Mouse (Mus musculus) forebrain, embryonic 13.5 days (tissue): Measurements from ENCODE around the gene Pacsin2. TPM values are rescaled to one million over a fixed set of nuclear protein-coding genes. Genes with fewer than 3 reads are reported as not detected.

Experiments used
- ATAC-seq: fragments of 200-750 bp; cut with Nextera tagmentation; 2 replicates; pipeline ENCODE4 v1.8.0; 2017
- H3K27ac ChIP-seq: fragments of 300-500 bp; sonication (generic); 2 replicates; pipeline ENCODE4 v1.5.1; 2015; ENCODE audit warnings: inconsistent platforms, mild to moderate bottlenecking, moderate library complexity
- H3K27me3 ChIP-seq: fragments of 300-500 bp; sonication (generic); 2 replicates; pipeline ENCODE4 v1.6.1; 2015; ENCODE audit warnings: mild to moderate bottlenecking, inconsistent platforms
- H3K36me3 ChIP-seq: fragments of 300-500 bp; sonication (generic); 2 replicates; pipeline ENCODE4 v1.6.1; 2015; ENCODE audit warnings: mild to moderate bottlenecking, inconsistent platforms; ENCODE audit not compliant: poor library complexity, severe bottlenecking
- H3K4me1 ChIP-seq: fragments of 300-500 bp; sonication (generic); 2 replicates; pipeline ENCODE4 v1.6.1; 2015; ENCODE audit warnings: inconsistent platforms
- H3K4me2 ChIP-seq: fragments of 300-500 bp; sonication (generic); 2 replicates; pipeline ENCODE4 v1.6.1; 2015; ENCODE audit warnings: inconsistent platforms, mild to moderate bottlenecking, moderate library complexity
- H3K4me3 ChIP-seq: fragments of 300-500 bp; sonication (generic); 2 replicates; pipeline ENCODE4 v1.5.1; 2015; ENCODE audit warnings: mild to moderate bottlenecking, inconsistent platforms
- H3K9ac ChIP-seq: fragments of 300-500 bp; sonication (generic); 2 replicates; pipeline ENCODE4 v1.6.1; 2015; ENCODE audit warnings: mild to moderate bottlenecking, inconsistent platforms
- H3K9me3 ChIP-seq: fragments of 300-500 bp; sonication (generic); replicated peaks from 2 replicates; pipeline ENCODE4 v1.6.1; 2016; ENCODE audit warnings: inconsistent platforms
- WGBS: fragments of 180-500 bp; shearing (Covaris S2); methylation state at CpG from one replicate; pipeline ENCODE4 v1.1.7; 2015; 5-methylcytosine and 5-hydroxymethylcytosine counted together
- polyA plus RNA-seq: library from polyadenylated mRNA; unstranded; fragments of >200 nt; fragmentation: Nextera tagmentation; extraction: Ambion mirVana; gene quantifications from 2 replicates; pipeline ENCODE4 v1.2.1, GENCODE M21; 2015

The Pacsin2 gene
- polyA plus RNA-seq, 1 experiment from 2014 or later = 26.0 TPM

DNA sequence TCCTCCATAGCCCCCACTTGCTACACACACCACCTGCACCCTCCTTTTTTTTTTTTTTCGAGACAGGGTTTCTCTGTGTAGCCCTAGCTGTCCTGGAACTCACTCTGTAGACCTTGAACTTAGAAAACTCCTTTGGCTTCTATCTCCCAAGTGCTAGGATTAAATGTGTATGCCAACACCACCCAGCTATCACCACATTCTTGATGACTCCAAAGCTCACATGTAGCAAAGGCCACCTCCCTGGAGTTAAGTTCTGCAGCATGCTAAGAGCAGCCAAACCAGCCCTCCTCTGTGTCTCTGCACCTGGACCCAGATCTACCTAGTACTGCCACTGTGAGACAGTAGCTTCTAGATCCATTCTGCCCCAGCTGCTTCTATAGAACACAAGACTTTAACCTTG, 6.9 kb downstream of the Pacsin2 start:
- no peak overlapping the region for H3K4me2 ChIP-seq
- WGBS = 95% methylated on average over 1 of the region's 1 CpGs
- H3K9me3 ChIP-seq = no peaks in the 10 kb centered on the region
- no peaks in the 10 kb centered on the region for H3K4me1 ChIP-seq
- no peak overlapping the region for H3K27ac ChIP-seq
- ATAC-seq = no peak
- no peak overlapping the region for H3K4me3 ChIP-seq
- no peaks in the 10 kb centered on the region for H3K36me3 ChIP-seq
- no peaks in the 10 kb centered on the region for H3K27me3 ChIP-seq
- no peak overlapping the region for H3K9ac ChIP-seq

DNA sequence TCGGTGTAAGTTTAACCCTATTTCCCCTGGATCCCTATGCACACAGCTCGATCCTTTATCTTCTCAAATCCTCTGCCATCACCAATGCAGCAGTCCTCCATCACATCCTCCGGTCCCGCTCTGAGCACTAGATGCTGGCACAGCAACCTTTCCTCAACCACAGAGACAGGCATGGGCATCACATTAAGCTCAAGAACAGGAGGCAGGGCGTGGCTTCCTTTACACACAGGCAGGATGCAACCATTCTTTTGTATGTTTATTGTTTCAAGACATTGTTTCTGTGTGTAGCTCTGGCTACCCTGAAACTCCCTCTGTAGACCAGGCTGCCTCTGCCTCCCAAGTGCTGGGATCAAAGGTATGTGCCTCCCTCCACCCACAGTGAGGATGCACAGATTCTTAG, 8.8 kb downstream of the Pacsin2 start:
- H3K36me3 ChIP-seq = no peaks in the 10 kb centered on the region
- no peaks in the 10 kb centered on the region for H3K9me3 ChIP-seq
- peaks cover 10% of the 10 kb centered on the region; the same call in 1 of the 2 replicates for H3K4me1 ChIP-seq
- no peak overlapping the region for H3K4me3 ChIP-seq
- H3K9ac ChIP-seq = no peak overlapping the region
- 92% methylated on average over 5 of the region's 5 CpGs for WGBS
- H3K4me2 ChIP-seq = no peak overlapping the region
- no peaks in the 10 kb centered on the region for H3K27me3 ChIP-seq
- ATAC-seq = no peak
- H3K27ac ChIP-seq = no peak overlapping the region

DNA sequence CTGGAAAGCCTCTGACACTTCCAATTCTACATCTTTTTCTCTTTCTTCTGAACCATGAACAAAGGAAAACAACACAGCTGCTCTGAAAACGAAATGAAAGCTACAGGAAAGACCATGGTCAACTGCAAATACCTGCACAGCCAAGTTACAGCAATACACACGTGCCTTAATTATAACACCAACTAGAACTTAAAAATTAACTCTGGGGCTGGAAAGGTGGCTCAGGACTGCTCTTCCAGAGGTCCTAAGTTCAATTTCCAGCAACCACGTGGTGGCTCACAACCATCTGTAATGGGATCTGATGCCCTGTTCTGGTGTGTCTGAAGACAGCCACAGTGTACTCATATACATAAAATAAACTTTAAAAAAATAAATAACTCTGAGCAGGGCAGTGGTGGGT, 9.4 kb downstream of the Pacsin2 start:
- no peaks in the 10 kb centered on the region for H3K27me3 ChIP-seq
- peaks cover 10% of the 10 kb centered on the region; the same call in 1 of the 2 replicates for H3K4me1 ChIP-seq
- H3K27ac ChIP-seq = no peak overlapping the region
- H3K9ac ChIP-seq = no peak overlapping the region
- no peaks in the 10 kb centered on the region for H3K9me3 ChIP-seq
- H3K36me3 ChIP-seq = no peaks in the 10 kb centered on the region
- WGBS = 93% methylated on average over 3 of the region's 3 CpGs
- ATAC-seq = no peak
- H3K4me3 ChIP-seq = no peak overlapping the region
- no peak overlapping the region for H3K4me2 ChIP-seq

DNA sequence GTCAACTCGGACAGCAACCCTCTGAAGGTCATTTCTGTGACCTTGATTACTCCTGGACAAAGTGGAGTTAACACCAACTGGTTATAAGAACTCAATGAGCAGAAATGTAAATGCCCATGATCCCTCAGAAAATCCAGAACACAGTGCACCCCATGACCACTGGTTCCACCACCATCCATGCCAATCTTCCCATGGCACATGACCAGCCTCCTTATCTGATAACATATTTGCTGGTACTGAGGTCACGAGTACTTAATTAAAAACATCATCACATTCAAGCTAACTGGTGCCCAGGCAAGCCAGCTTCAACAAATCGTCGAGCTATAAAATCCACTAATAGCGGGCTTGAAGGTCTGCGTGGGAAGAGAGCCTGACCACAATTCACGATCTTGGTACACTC, 10.0 kb downstream of the Pacsin2 start:
- no peak overlapping the region for H3K4me2 ChIP-seq
- no peaks in the 10 kb centered on the region for H3K27me3 ChIP-seq
- H3K4me3 ChIP-seq = no peak overlapping the region
- no peak overlapping the region for H3K27ac ChIP-seq
- no peak overlapping the region for H3K9ac ChIP-seq
- H3K4me1 ChIP-seq = peaks cover 10% of the 10 kb centered on the region; the same call in 1 of the 2 replicates
- H3K36me3 ChIP-seq = no peaks in the 10 kb centered on the region
- no peak for ATAC-seq
- WGBS = 90% methylated on average over 7 of the region's 7 CpGs
- H3K9me3 ChIP-seq = no peaks in the 10 kb centered on the region

DNA sequence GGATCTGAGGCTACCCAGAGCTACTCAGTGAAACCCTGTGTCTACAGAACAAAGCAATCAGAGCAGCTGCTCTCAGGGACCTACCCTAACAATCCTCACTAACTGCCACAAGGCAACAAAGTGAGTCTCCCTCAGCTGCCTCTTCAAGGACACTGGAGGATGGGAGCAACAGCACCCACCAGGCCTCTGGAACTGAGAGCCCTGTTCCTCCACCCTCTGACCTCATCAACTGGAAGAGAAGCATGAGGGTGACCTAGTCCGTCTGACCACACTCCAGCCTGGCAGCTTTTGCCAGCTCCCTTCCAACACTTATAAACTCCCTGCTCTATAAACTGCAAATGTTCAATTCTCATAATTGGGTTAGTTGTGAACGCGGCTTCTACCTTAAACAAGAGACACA, 10.5 kb downstream of the Pacsin2 start:
- Histone ChIP-seq H3K27me3 (no peaks in the 10 kb centered on the region), H3K4me3 (no peak overlapping the region), H3K9ac (no peak overlapping the region), H3K4me1 (peaks cover 10% of the 10 kb centered on the region; the same call in 1 of the 2 replicates), H3K4me2 (no peak overlapping the region), H3K36me3 (no peaks in the 10 kb centered on the region), H3K9me3 (no peaks in the 10 kb centered on the region), H3K27ac (no peak overlapping the region)
- 73% methylated on average over 3 of the region's 3 CpGs for WGBS
- no peak for ATAC-seq

DNA sequence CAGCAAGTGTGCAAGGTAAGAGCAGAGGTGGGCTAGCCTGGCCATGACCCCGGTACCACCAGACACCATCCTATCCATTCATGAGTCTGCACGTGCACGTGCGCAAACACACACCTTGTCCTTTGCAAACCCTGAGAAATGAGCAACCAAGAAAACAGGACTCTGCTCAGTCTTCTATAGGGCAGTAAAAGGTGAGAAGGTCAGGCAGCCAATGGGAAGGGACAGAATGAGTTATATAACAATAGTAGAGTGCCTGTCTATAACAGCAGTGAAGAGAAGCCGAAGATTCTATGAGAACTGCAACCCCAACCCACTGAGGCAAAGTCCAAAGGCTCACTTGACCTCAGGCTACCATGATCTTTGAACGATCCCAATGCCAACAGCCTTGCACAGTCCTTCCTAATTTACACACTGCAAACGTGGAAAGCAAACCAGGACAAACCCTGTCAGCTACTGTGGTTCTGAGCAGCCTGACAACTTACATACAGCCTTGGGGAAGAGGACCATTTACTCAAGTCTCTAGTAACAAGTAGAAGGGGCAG, 12.1 kb downstream of the Pacsin2 start:
- no peak overlapping the region for H3K9ac ChIP-seq
- no peaks in the 10 kb centered on the region for H3K9me3 ChIP-seq
- no peak for ATAC-seq
- H3K36me3 ChIP-seq = no peaks in the 10 kb centered on the region
- H3K27ac ChIP-seq = no peak overlapping the region
- H3K4me1 ChIP-seq = peaks cover 21% of the 10 kb centered on the region
- H3K4me3 ChIP-seq = no peak overlapping the region
- no peaks in the 10 kb centered on the region for H3K27me3 ChIP-seq
- no peak overlapping the region for H3K4me2 ChIP-seq
- 85% methylated on average over 7 of the region's 7 CpGs for WGBS

DNA sequence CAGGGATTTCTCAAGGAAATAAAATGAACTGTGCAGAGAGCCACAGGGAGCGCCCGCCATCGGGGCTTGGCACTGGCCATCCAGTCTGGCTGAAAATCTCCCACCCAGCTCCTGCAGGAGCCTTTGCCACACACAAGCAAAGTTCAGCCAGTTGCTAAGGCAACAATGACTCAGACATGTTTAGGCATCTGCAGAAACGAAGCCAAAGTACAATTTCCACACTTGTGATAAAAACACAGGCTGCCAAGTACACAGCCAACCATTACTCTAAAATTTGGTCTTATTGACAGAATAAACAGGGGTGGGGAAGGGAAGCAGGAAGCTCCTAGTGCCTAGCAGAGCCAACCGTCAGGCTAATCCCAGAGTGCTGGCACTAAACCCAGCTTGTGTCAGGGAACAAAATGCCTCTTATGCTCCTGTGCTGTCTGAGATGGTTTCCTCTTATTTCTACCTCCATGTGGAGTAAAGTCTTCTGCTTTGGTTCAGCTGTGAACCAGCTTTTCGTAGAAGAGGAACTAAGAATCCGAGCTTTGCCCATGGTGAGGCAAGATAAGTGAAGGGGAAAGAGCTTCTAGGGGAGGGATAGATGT, 12.7 kb downstream of the Pacsin2 start:
- Histone ChIP-seq H3K4me3 (no peak overlapping the region), H3K36me3 (no peaks in the 10 kb centered on the region), H3K4me1 (peaks cover 23% of the 10 kb centered on the region), H3K4me2 (no peak overlapping the region), H3K9me3 (no peaks in the 10 kb centered on the region), H3K9ac (no peak overlapping the region), H3K27me3 (no peaks in the 10 kb centered on the region), H3K27ac (no peak overlapping the region)
- 66% methylated on average over 7 of the region's 7 CpGs for WGBS
- no peak for ATAC-seq

DNA sequence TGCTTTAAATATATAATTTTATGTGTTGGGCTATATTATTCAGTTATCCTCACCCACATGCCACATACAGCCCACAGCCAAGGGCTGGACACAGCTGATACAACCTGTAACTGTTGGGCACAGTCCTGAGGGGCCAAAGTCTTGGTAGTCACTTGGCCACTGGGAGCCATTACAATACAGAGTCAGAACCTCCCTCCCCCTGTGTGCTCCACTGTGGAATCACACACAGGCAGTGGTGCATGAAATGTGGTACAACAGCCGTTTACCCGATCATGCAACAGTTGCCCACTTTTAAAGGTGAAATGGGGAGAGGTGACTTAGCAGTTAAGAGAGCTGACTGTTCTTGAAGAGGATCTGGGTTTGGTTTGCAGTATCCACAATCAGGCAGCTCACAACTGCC, 14.4 kb downstream of the Pacsin2 start:
- no peaks in the 10 kb centered on the region for H3K9me3 ChIP-seq
- no peak for ATAC-seq
- H3K27ac ChIP-seq = no peak overlapping the region
- no peak overlapping the region for H3K4me2 ChIP-seq
- no peak overlapping the region for H3K4me3 ChIP-seq
- no peak overlapping the region for H3K9ac ChIP-seq
- H3K4me1 ChIP-seq = peaks cover 23% of the 10 kb centered on the region
- H3K36me3 ChIP-seq = no peaks in the 10 kb centered on the region
- 84% methylated on average over 2 of the region's 2 CpGs for WGBS
- H3K27me3 ChIP-seq = no peaks in the 10 kb centered on the region

DNA sequence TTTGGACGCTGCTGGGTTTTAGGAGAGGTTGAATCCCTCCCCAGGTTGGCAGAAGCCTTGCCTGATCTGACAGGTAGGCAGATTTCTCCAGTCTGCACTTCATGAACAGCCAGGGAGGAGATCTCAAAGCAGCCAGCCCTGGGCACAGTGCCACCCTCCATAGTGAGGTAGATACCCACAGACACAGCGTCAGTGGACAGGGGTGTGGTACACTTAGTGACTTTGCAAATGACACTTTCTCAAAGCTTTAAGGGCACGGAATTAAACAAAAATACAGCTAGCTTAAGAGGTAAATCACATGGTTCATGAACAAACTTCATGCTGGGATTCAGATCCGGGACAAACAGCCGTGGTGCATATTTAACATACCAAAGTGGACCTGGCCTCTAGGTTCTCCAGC, 15.8 kb downstream of the Pacsin2 start:
- Histone ChIP-seq H3K4me1 (peaks cover 23% of the 10 kb centered on the region), H3K4me2 (no peak overlapping the region), H3K9me3 (no peaks in the 10 kb centered on the region), H3K36me3 (no peaks in the 10 kb centered on the region), H3K27me3 (no peaks in the 10 kb centered on the region), H3K9ac (no peak overlapping the region), H3K27ac (no peak overlapping the region), H3K4me3 (no peak overlapping the region)
- WGBS = 84% methylated on average over 5 of the region's 5 CpGs
- no peak for ATAC-seq

DNA sequence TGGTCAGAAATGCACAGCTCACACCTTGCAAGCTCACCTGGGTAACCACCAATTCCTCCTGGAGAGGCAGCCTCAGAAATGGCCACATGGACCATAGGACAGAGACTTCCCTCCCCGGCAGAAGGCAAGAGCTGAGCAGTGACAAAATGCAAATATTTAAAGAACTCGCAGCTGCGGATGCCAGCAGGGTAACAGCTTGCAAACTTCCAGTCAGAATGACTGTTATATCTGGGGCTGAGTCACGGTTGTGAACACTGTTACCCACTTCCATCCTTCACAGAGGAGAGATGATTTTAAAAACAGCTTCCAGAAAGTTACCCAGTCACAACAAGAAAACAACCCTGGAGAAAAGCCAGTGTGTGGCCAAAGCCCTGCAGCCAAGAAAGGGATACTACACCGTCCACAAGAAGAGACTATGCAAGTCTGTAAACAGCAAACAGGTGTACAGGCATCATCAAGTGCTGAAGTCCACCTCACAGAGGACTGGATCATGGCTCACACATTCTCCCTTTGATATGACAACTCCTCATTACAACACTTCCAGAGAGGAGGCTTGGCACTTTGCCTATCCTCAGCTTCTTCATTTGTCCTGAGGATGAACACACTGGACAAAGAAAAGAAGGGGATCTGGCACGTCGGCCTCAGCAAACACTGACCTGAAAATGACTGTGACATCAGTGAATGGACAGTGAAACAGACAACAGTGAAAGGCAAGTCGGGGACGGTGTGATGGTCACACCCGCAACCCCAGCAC, 16.4 kb downstream of the Pacsin2 start:
- no peaks in the 10 kb centered on the region for H3K27me3 ChIP-seq
- H3K9ac ChIP-seq = no peak overlapping the region
- H3K4me1 ChIP-seq = peaks cover 23% of the 10 kb centered on the region
- ATAC-seq = no peak
- WGBS = 69% methylated on average over 10 of the region's 10 CpGs
- H3K4me2 ChIP-seq = no peak overlapping the region
- no peak overlapping the region for H3K27ac ChIP-seq
- H3K4me3 ChIP-seq = no peak overlapping the region
- H3K36me3 ChIP-seq = no peaks in the 10 kb centered on the region
- no peaks in the 10 kb centered on the region for H3K9me3 ChIP-seq

DNA sequence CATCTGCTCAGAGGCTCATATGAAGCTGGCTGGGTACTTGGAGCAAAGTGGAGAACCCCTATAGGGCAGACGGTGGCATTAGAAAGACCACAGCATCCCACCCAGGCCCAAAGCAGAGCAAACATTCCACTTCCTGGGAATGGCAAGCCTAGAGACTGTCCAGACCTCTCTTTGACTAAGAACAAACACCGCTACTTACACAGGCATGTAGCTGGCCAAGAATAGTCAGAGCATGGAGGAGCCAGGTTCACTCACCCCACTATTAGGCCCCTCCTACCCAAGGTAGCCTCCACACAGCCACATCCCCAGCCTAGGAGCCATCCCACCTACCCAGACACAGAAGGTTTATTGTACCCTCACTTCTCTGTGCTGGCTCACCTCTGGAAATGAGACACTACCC, 18.5 kb downstream of the Pacsin2 start:
- 84% methylated on average over 2 of the region's 2 CpGs for WGBS
- H3K27ac ChIP-seq = no peak overlapping the region
- ATAC-seq = no peak
- H3K27me3 ChIP-seq = no peaks in the 10 kb centered on the region
- no peaks in the 10 kb centered on the region for H3K9me3 ChIP-seq
- no peak overlapping the region for H3K4me3 ChIP-seq
- H3K36me3 ChIP-seq = no peaks in the 10 kb centered on the region
- H3K4me1 ChIP-seq = peaks cover 13% of the 10 kb centered on the region
- H3K9ac ChIP-seq = no peak overlapping the region
- no peak overlapping the region for H3K4me2 ChIP-seq

DNA sequence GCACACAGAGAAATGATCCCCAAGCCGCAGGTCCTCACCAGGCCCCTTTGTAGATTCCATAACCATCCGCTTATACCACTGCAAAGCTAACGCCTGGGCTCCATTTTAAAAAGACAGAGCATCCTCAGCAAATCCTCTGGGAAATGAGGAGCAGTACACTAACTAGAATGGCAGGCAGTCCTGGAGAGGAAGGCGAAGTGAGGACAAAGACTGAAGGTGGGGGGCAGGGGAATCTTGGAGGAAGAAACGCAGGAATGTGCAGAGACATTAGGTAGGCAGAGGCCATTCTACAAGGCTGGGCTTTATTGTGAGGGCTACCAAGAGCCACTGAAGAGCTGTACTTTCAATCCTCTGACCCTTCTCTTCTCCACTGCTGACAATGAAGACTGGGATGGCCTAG, 19.0 kb downstream of the Pacsin2 start:
- ATAC-seq = no peak
- Histone ChIP-seq H3K27ac (no peak overlapping the region), H3K4me3 (no peak overlapping the region), H3K36me3 (no peaks in the 10 kb centered on the region), H3K27me3 (no peaks in the 10 kb centered on the region), H3K9ac (no peak overlapping the region), H3K9me3 (no peaks in the 10 kb centered on the region), H3K4me1 (peaks cover 13% of the 10 kb centered on the region), H3K4me2 (no peak overlapping the region)
- 57% methylated on average over 5 of the region's 5 CpGs for WGBS
